Mouse (Mus musculus) left cerebral cortex, adult 6 months (tissue): ENCODE results near the gene Adamts4. TPM values are rescaled to one million over a fixed set of nuclear protein-coding genes. Genes with fewer than 3 reads are reported as not detected.

Experiments
- long read RNA-seq, 2 experiments: library from polyadenylated mRNA; unstranded; transcript quantifications; one replicate each; pipeline ENCODE4 v2.0.0; 2019 to 2020
- polyA plus RNA-seq: library from polyadenylated mRNA; unstranded; fragments of <200 nt; fragmentation: Nextera tagmentation; gene quantifications from 2 replicates; pipeline ENCODE4 v1.2.3, GENCODE M21; 2021

Gene Adamts4
- 4.4 and 4.5 TPM in 2 replicates for polyA plus RNA-seq
- long read RNA-seq, experiment 1, full-length matches to known transcripts, result 43 of 56 reads
- long read RNA-seq, experiment 1, partial matches to known transcripts, result 9 of 56 reads
- long read RNA-seq, experiment 1, other reads (novel, unspliced or antisense), result 4 of 56 reads
- long read RNA-seq, experiment 2, full-length matches to known transcripts, result 3 of 12 reads
- long read RNA-seq, experiment 2, partial matches to known transcripts, result 8 of 12 reads
- long read RNA-seq, experiment 2, other reads (novel, unspliced or antisense), result 1 of 12 reads

GRCm38 (mm10) chr1:171249913-171250600 is at the start of gene Adamts4:
Gene Adamts4, plus strand, starts transcription at chr1:171250421.

GRCm38 (mm10) chr1:171213801-171214496 is 36.3 kb upstream of the Adamts4 start, which contains the start of gene Nr1i3:
Gene Nr1i3, plus strand, starts transcription at chr1:171213970.

GRCm38 (mm10) chr1:171222238-171223155 is 27.7 kb upstream of the Adamts4 start, which contains the start of gene Tomm40l:
Gene Tomm40l, minus strand, starts transcription at chr1:171222514.

GRCm38 (mm10) chr1:171224857-171225256 is 25.4 kb upstream of the Adamts4 start, which contains the start of gene Apoa2:
Gene Apoa2, plus strand, starts transcription at chr1:171225054.

GRCm38 (mm10) chr1:171234126-171234525 is 16.1 kb upstream of the Adamts4 start, which contains the start of gene Fcer1g:
Gene Fcer1g, minus strand, starts transcription at chr1:171234365.

GRCm38 (mm10) chr1:171250680-171251593 is 716 bp downstream of the Adamts4 start, which contains the start of gene Ndufs2:
Gene Ndufs2, minus strand, starts transcription at chr1:171251388.

GRCm38 (mm10) chr1:171269848-171270572 is 19.8 kb downstream of the Adamts4 start, which contains the start of gene B4galt3:
Gene B4galt3, plus strand, starts transcription at chr1:171270328.

GRCm38 (mm10) chr1:171280916-171281527 is 30.8 kb downstream of the Adamts4 start, which contains the start of gene Ppox:
Gene Ppox, minus strand, starts transcription at chr1:171281186.

GRCm38 (mm10) chr1:171287136-171288081 is 37.2 kb downstream of the Adamts4 start, which contains the start of gene Usp21:
Gene Usp21, minus strand, starts transcription at chr1:171287991.

GRCm38 (mm10) chr1:171294298-171295062 is 44.3 kb downstream of the Adamts4 start, which contains the start of gene Ufc1:
Gene Ufc1, minus strand, starts transcription at chr1:171295024.

Other genes with a start within 250 kb of the Adamts4 start
- gene Fcgr4, start 231.5 kb upstream of the Adamts4 start, polyA plus RNA-seq, result 0.23 and 0.37 TPM in 2 replicates
- 27.1 and 27.8 TPM in 2 replicates for gene Fcgr3, start 185.5 kb upstream of the Adamts4 start, polyA plus RNA-seq
- 1.7 and 2.8 TPM in 2 replicates for gene Cfap126, start 136.5 kb upstream of the Adamts4 start, polyA plus RNA-seq
- gene Sdhc, start 99.8 kb upstream of the Adamts4 start, polyA plus RNA-seq, result 62.8 and 68.4 TPM in 2 replicates
- gene Mpz, start 99.7 kb upstream of the Adamts4 start, polyA plus RNA-seq, result 0.10 and 0.14 TPM in 2 replicates
- gene Pcp4l1, start 54.2 kb upstream of the Adamts4 start, polyA plus RNA-seq, result 128 and 132 TPM in 2 replicates
- 0.09 and 0.15 TPM in 2 replicates for gene Nr1i3, start 36.5 kb upstream of the Adamts4 start, polyA plus RNA-seq
- 89.4 and 110 TPM in 2 replicates for gene Tomm40l, start 27.9 kb upstream of the Adamts4 start, polyA plus RNA-seq
- gene Apoa2, start 25.4 kb upstream of the Adamts4 start, polyA plus RNA-seq, result 3.2 and 4.7 TPM in 2 replicates
- 94.0 and 105 TPM in 2 replicates for gene Fcer1g, start 16.1 kb upstream of the Adamts4 start, polyA plus RNA-seq
- 129 and 207 TPM in 2 replicates for gene Ndufs2, start 967 bp downstream of the Adamts4 start, polyA plus RNA-seq
- gene B4galt3, start 19.9 kb downstream of the Adamts4 start, polyA plus RNA-seq, result 53.3 and 58.3 TPM in 2 replicates
- 9.7 and 14.4 TPM in 2 replicates for gene Ppox, start 30.8 kb downstream of the Adamts4 start, polyA plus RNA-seq
- gene Usp21, start 37.6 kb downstream of the Adamts4 start, polyA plus RNA-seq, result 39.2 and 44.6 TPM in 2 replicates
- 171 and 203 TPM in 2 replicates for gene Ufc1, start 44.6 kb downstream of the Adamts4 start, polyA plus RNA-seq
- 35.3 and 38.1 TPM in 2 replicates for gene Dedd, start 78.7 kb downstream of the Adamts4 start, polyA plus RNA-seq
- 32.0 and 41.0 TPM in 2 replicates for gene Nit1, start 95.2 kb downstream of the Adamts4 start, polyA plus RNA-seq
- gene Pfdn2, start 95.2 kb downstream of the Adamts4 start, polyA plus RNA-seq, result 136 and 195 TPM in 2 replicates
- 9.3 and 10.6 TPM in 2 replicates for gene Klhdc9, start 110.4 kb downstream of the Adamts4 start, polyA plus RNA-seq
- 1.9 and 2.0 TPM in 2 replicates for gene Nectin4, start 119.7 kb downstream of the Adamts4 start, polyA plus RNA-seq
- 0.60 and 0.85 TPM in 2 replicates for gene Arhgap30, start 138.5 kb downstream of the Adamts4 start, polyA plus RNA-seq
- gene Usf1, start 160.9 kb downstream of the Adamts4 start, polyA plus RNA-seq, result 37.9 and 48.2 TPM in 2 replicates
- 1.2 and 1.9 TPM in 2 replicates for gene Tstd1, start 168.5 kb downstream of the Adamts4 start, polyA plus RNA-seq
- gene F11r, start 187.1 kb downstream of the Adamts4 start, polyA plus RNA-seq, result 8.6 TPM in 2 replicates